Mouse (Mus musculus) myocyte (in vitro differentiated cells): ENCODE data around the gene Pla2g4e.

Source experiments
- E2F4 ChIP-seq: IDR thresholded peaks from one replicate; pipeline ENCODE4 v1.6.1; 2011; ENCODE audit warnings: mild to moderate bottlenecking, control low read depth, moderate library complexity; ENCODE audit not compliant: insufficient read depth
- MAX ChIP-seq: IDR thresholded peaks from one replicate; pipeline ENCODE4 v1.6.1; 2011; ENCODE audit warnings: low read depth, mild to moderate bottlenecking, control low read depth
- USF1 ChIP-seq: IDR thresholded peaks from one replicate; pipeline ENCODE4 v1.6.1; 2011; ENCODE audit warnings: low read depth, mild to moderate bottlenecking, control low read depth, moderate library complexity

DNA sequence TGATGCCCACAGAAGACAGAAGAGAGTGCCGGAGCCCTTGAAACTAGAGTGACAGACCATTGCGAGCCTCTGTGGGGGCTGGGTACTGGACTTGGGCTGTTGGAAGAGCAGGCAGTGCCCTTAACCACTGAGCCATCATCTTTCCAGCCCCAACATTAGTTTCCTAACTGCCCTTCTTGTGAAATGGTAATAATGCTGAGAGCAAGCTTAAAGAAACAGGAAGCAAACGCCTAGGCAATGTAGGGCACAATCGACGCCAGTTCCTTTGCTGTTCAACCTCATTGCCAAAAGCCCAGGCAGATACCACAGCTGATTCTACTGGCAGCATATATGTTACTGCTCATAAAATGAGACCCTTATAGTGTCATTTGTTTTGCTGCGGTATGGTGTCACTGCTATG, 7.5 kb upstream of the Pla2g4e start:
- TF ChIP-seq USF1 (no peak), MAX (no peak), E2F4 (no peak)
